Mouse (Mus musculus) forebrain, embryonic 11.5 days (tissue): ENCODE data around the gene Ctnna2. TPM values are rescaled to one million over a fixed set of nuclear protein-coding genes. Genes with fewer than 3 reads are reported as not detected.

Experiments
- ATAC-seq: fragments of 200-750 bp; cut with Nextera tagmentation; replicated peaks from 2 replicates; pipeline ENCODE4 v1.8.0; 2017; ENCODE audit warnings: moderate TSS enrichment; ENCODE audit not compliant: low FRiP score
- DNase-seq: peaks from one replicate; pipeline ENCODE4 v3.0.0-alpha.2; 2017; ENCODE audit warnings: low spot score
- H3K27ac ChIP-seq: fragments of 300-500 bp; sonication (generic); 2 replicates; pipeline ENCODE4 v1.5.1; 2014; ENCODE audit warnings: low read depth, low read length
- H3K27me3 ChIP-seq: fragments of 300-500 bp; sonication (generic); 2 replicates; pipeline ENCODE4 v1.6.1; 2014; ENCODE audit warnings: mild to moderate bottlenecking, low read length, mixed read lengths; ENCODE audit not compliant: control insufficient read depth, insufficient read depth
- H3K36me3 ChIP-seq: fragments of 300-500 bp; sonication (generic); 2 replicates; pipeline ENCODE4 v1.6.1; 2014; ENCODE audit warnings: mild to moderate bottlenecking, low read length, moderate library complexity, mixed read lengths; ENCODE audit not compliant: control insufficient read depth, insufficient read depth
- H3K4me1 ChIP-seq: fragments of 300-500 bp; sonication (generic); replicated peaks from 2 replicates; pipeline ENCODE4 v1.6.1; 2014; ENCODE audit warnings: low read length, mixed read lengths; ENCODE audit not compliant: control insufficient read depth, insufficient read depth
- H3K4me2 ChIP-seq: fragments of 300-500 bp; sonication (generic); 2 replicates; pipeline ENCODE4 v1.6.1; 2014; ENCODE audit warnings: low read depth, mild to moderate bottlenecking, low read length, moderate library complexity, mixed read lengths; ENCODE audit not compliant: severe bottlenecking
- H3K4me3 ChIP-seq: fragments of 300-500 bp; sonication (generic); 2 replicates; pipeline ENCODE4 v1.5.1; 2014; ENCODE audit warnings: low read depth, low read length
- H3K9ac ChIP-seq: fragments of 300-500 bp; sonication (generic); 2 replicates; pipeline ENCODE4 v1.6.1; 2014; ENCODE audit warnings: low read length
- H3K9me3 ChIP-seq: fragments of 300-500 bp; sonication (generic); 2 replicates; pipeline ENCODE4 v1.6.1; 2016; ENCODE audit warnings: low read length, mixed read lengths; ENCODE audit not compliant: control insufficient read depth
- WGBS: fragments of 180-500 bp; shearing (Covaris S2); extraction: QIAGEN DNeasy Blood & Tissue Kit; methylation state at CpG from one replicate; pipeline ENCODE4 v1.1.7; 2014; 5-methylcytosine and 5-hydroxymethylcytosine counted together
- polyA plus RNA-seq: library from polyadenylated mRNA; unstranded; fragments of >200 nt; fragmentation: Nextera tagmentation; extraction: Ambion mirVana; gene quantifications from 2 replicates; pipeline ENCODE4 v1.2.1, GENCODE M21; 2014

The Ctnna2 gene
- polyA plus RNA-seq, 1 experiment from 2014 or later: 38.5 TPM

DNA sequence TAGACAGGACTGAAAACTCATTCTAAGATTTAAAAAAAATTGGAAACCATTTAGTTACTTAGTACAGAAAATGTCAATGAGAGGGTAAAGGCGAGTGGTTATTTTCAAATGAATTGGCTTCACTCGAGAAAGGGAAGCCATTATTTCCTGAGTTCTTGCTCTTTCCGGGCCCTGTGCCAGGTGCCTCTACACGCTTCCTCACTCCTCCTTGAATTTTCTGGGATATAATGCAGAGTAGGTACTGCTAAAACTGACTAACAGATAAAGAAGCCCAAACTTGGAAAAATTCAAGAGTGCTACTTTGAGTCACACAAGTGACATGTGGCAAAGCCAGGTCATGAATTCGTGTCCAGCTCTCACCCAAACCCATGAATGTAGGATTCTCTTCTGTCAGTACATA lies 606.4 kb downstream of the Ctnna2 start:
- 86% methylated on average over 5 of the region's 5 CpGs for WGBS
- DNase-seq (no peak), ATAC-seq (no peak)
- Histone ChIP-seq H3K4me3 (no peak overlapping the region), H3K27ac (no peak overlapping the region), H3K36me3 (no peaks in the 10 kb centered on the region), H3K4me1 (no peaks in the 10 kb centered on the region), H3K27me3 (no peaks in the 10 kb centered on the region), H3K4me2 (no peak overlapping the region), H3K9me3 (no peaks in the 10 kb centered on the region), H3K9ac (no peak overlapping the region)

DNA sequence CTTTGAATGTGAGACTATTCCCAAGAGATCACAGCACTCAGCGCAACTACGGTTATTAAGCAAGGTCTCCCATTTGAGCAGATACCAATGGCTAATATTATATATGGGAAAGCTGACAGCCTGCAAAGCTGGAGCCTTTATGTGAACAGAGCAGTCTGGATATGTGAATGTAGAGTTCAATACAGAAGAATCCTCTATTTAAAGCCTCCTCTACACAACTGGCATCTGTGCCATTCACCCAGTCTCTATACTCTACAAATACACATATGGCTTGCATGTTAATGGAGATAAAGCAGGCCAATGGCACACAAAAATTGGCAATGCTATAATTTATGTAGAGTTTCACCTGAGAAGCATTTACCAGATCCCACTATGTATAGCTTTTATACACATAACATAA lies 608.4 kb downstream of the Ctnna2 start:
- WGBS: 88% methylated on average over 2 of the region's 2 CpGs
- Histone ChIP-seq H3K4me3 (no peak overlapping the region), H3K9ac (no peak overlapping the region), H3K9me3 (no peaks in the 10 kb centered on the region), H3K4me1 (no peaks in the 10 kb centered on the region), H3K4me2 (no peak overlapping the region), H3K27ac (no peak overlapping the region), H3K27me3 (no peaks in the 10 kb centered on the region), H3K36me3 (no peaks in the 10 kb centered on the region)
- ATAC-seq (no peak), DNase-seq (no peak)

DNA sequence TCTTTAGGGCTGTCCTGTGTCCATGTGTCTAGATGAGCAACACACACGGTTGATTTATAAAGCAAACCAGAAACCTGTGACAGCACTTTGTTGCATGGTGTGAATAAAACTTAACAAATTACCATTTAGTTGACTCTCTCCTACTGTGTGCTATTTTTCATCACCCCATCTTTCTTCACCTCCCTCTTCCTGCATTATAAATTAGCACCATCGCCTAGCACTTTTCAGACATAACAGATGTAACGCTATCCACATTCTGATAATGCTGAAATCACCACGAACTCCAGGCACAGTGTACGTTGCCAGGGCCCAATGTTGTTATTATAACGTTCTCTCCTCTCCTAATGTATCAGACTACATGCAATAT lies 621.0 kb downstream of the Ctnna2 start:
- H3K27me3 ChIP-seq: no peaks in the 10 kb centered on the region
- H3K27ac ChIP-seq: no peak overlapping the region
- H3K9ac ChIP-seq: no peak overlapping the region
- H3K36me3 ChIP-seq: no peaks in the 10 kb centered on the region
- WGBS: 85% methylated on average over 6 of the region's 6 CpGs
- ATAC-seq (no peak), DNase-seq (no peak)
- no peak overlapping the region for H3K4me3 ChIP-seq
- H3K4me2 ChIP-seq: no peak overlapping the region
- no peaks in the 10 kb centered on the region for H3K9me3 ChIP-seq
- H3K4me1 ChIP-seq: no peaks in the 10 kb centered on the region

DNA sequence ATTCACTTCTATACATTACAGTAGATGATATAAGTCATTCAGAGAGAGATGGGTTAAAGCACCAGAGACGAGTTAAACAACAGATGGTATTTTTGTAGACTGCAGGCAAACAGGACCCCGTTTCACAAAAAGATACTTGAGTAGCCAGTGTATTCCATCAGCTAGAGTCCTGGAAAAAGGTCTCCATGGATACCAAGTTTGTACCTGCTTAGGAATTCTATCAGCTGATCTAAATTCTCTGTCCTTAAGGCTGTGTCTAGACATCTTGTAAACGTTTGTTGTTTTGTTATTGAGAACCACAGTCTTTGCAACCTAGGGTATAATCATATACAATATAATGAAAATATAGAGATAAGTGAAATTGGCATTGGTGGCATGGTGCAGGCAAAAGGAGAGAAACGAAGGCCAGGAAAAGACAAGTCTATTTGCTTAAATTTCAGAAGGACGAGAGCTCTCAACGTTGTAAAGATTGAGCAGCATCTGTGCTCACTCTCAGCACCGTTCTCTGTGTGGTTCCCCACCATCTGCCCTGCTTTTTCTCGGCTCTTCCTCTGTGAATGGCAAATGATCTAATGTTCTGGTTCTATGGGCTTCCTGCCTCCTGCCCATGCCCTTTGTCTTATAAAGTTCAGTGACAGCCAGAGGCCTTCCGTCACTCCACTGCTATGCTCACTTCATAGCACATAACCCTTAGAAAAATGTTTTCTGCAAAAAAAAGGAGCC lies 621.6 kb downstream of the Ctnna2 start:
- ATAC-seq (no peak), DNase-seq (no peak)
- Histone ChIP-seq H3K4me1 (no peaks in the 10 kb centered on the region), H3K27ac (no peak overlapping the region), H3K9me3 (no peaks in the 10 kb centered on the region), H3K4me3 (no peak overlapping the region), H3K9ac (no peak overlapping the region), H3K4me2 (no peak overlapping the region), H3K27me3 (no peaks in the 10 kb centered on the region), H3K36me3 (no peaks in the 10 kb centered on the region)
- 74% methylated on average over 9 of the region's 9 CpGs for WGBS

DNA sequence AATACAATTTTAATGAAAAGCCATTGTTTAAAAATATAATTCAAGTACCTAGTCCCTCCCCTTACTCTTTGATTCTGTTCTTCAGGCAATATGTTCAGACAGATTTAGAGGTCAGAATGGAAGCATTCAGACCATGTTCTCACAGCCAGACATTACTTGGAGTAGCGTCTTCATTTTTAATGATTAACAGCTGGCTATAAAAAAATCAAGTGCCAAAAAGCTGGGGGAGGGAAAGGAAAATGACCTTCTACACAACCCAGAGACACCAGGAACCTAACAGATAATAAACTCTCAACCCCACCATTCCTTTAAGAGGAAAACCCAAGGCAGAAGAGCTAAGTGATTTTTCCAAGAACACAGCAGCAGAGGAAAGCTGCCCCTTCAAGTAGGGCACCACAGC lies 624.7 kb downstream of the Ctnna2 start:
- Histone ChIP-seq H3K9me3 (no peaks in the 10 kb centered on the region), H3K27me3 (no peaks in the 10 kb centered on the region), H3K4me3 (no peak overlapping the region), H3K4me2 (no peak overlapping the region), H3K36me3 (no peaks in the 10 kb centered on the region), H3K9ac (no peak overlapping the region), H3K27ac (no peak overlapping the region), H3K4me1 (no peaks in the 10 kb centered on the region)
- WGBS: 31% methylated on average over 1 of the region's 1 CpGs
- no peak for DNase-seq
- no peak for ATAC-seq

DNA sequence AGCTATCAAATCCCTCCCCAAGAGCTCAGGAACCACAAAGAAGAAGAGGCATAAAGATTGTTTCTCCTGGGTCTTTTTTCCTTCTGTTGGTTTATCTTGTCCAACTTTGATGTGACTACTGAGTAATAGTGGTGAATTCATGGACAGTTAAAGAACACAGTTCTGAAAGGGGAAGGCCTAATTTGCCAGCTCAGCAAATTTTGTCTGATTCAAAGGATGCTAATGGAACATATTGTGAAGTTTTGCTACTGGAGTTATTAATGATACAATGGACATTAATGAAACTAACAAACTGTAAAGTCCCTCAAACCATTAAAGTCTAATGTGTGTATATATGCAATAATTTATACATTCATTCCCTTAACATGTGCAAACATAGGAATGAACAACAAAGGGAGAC lies 635.7 kb downstream of the Ctnna2 start:
- ATAC-seq: no peak
- no peak overlapping the region for H3K4me3 ChIP-seq
- H3K27ac ChIP-seq: no peak overlapping the region
- no peak for DNase-seq
- H3K9ac ChIP-seq: no peak overlapping the region
- H3K4me1 ChIP-seq: no peaks in the 10 kb centered on the region; the same call in 1 of the 2 replicates
- no peaks in the 10 kb centered on the region for H3K9me3 ChIP-seq
- H3K27me3 ChIP-seq: no peaks in the 10 kb centered on the region
- H3K4me2 ChIP-seq: no peak overlapping the region
- H3K36me3 ChIP-seq: no peaks in the 10 kb centered on the region

DNA sequence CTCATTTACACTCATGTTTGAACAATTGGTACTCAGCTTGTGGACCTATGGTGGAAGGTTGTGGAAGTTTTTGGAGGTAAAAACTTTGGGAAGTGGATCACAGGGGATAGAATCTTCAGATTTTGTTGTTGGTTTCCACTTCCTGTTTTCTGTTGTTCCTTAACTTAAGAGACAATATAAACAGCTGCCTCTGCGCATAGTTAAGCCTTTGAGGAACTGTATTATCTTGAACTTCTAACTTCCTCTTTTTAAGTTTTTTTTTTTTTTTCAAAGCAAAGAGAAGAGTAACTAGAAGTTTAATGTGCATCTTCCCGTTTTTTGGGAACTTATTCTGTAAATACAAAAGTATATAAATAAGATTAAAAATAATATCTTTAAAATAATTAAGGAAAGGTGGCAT lies 644.0 kb downstream of the Ctnna2 start:
- 86% methylated on average over 2 of the region's 2 CpGs for WGBS
- no peak for ATAC-seq
- Histone ChIP-seq H3K27ac (no peak overlapping the region), H3K36me3 (no peaks in the 10 kb centered on the region), H3K9ac (no peak overlapping the region), H3K4me3 (no peak overlapping the region), H3K4me2 (no peak overlapping the region), H3K9me3 (no peaks in the 10 kb centered on the region), H3K4me1 (no peaks in the 10 kb centered on the region), H3K27me3 (no peaks in the 10 kb centered on the region)
- DNase-seq: no peak

DNA sequence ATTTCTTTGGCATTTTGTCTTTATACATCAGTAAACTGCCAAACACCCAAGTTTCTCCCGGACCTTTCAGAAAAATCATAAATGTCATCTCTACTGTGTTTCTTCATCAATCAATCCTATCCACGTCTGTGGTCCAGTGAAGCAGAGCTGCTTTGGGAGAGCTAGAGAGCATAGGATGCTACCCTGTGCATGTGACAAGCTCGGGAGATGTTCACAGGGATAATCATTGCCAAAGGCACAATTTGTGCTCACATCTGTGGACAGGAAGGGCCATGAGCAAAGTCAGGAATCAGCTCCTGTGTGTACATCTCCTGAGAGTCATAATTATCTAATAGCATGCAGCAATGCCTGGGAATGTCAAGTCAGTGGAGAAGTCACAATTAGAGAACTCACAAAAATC lies 654.8 kb downstream of the Ctnna2 start:
- Histone ChIP-seq H3K36me3 (no peaks in the 10 kb centered on the region), H3K27me3 (no peaks in the 10 kb centered on the region), H3K27ac (no peak overlapping the region), H3K4me2 (no peak overlapping the region), H3K4me1 (no peaks in the 10 kb centered on the region), H3K9me3 (no peaks in the 10 kb centered on the region), H3K9ac (no peak overlapping the region), H3K4me3 (no peak overlapping the region)
- ATAC-seq (no peak), DNase-seq (no peak)
- 83% methylated on average over 3 of the region's 3 CpGs for WGBS

DNA sequence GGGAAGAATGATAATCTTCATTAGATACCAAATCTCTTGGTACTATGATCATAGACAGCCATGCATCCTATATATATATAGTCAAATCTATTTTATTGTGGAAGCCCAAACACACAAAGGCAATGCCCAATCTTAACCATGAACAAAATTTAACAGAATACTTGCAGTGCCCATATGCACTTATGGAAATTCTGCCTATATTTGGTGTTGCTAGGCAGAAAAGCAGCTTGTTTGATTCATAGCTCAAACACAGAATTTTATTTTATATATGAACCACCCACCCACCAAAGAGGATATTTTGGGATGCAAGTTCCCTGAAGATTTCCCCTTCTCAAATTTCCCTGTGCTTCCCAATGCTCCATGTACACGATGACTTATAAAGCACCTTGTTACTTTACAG lies 655.2 kb downstream of the Ctnna2 start:
- 92% methylated on average over 1 of the region's 1 CpGs for WGBS
- H3K4me2 ChIP-seq: no peak overlapping the region
- H3K9ac ChIP-seq: no peak overlapping the region
- no peaks in the 10 kb centered on the region for H3K36me3 ChIP-seq
- no peak overlapping the region for H3K4me3 ChIP-seq
- ATAC-seq (no peak), DNase-seq (no peak)
- H3K27ac ChIP-seq: no peak overlapping the region
- H3K9me3 ChIP-seq: no peaks in the 10 kb centered on the region
- no peaks in the 10 kb centered on the region for H3K4me1 ChIP-seq
- no peaks in the 10 kb centered on the region for H3K27me3 ChIP-seq
